Mouse (Mus musculus) brown adipose tissue, adult 24 weeks (tissue): ENCODE data around the gene Armc9. TPM values are rescaled to one million over a fixed set of nuclear protein-coding genes. Genes with fewer than 3 reads are reported as not detected.

Source experiments
- H3K27ac ChIP-seq: fragments of 200-500 bp; replicated peaks from 2 replicates; pipeline ENCODE4 v1.5.1; 2012; ENCODE audit warnings: low read depth, mild to moderate bottlenecking, low read length
- H3K4me1 ChIP-seq: fragments of 200-500 bp; 2 replicates; pipeline ENCODE4 v1.6.1; 2012; ENCODE audit warnings: low read length, mixed read lengths; ENCODE audit not compliant: control insufficient read depth, insufficient read depth, insufficient read length
- H3K4me3 ChIP-seq: fragments of 200-500 bp; 2 replicates; pipeline ENCODE4 v1.5.1; 2012; ENCODE audit warnings: low read depth, mild to moderate bottlenecking, low read length, moderate library complexity; ENCODE audit not compliant: insufficient read depth
- polyA plus RNA-seq: library from polyadenylated mRNA; stranded (reverse); fragments of >200 nt; gene quantifications from 2 replicates; pipeline ENCODE4 v1.2.4, GENCODE M21; 2012; ENCODE audit not compliant: missing spikeins, insufficient read depth, insufficient read length

Gene Armc9
- polyA plus RNA-seq, 1 experiment, result 4.4 TPM

- Histone ChIP-seq H3K4me3 (no peak overlapping the region), H3K27ac (no peak overlapping the region), H3K4me1 (no peaks in the 10 kb centered on the region)
These were observed 109.2 kb downstream of the Armc9 start for GRCm38 (mm10) chr1:86263564-86264339.

GRCm38 (mm10) chr1:86265060-86265459 lies 110.5 kb downstream of the Armc9 start:
- Histone ChIP-seq H3K4me1 (no peaks in the 10 kb centered on the region), H3K27ac (no peak overlapping the region), H3K4me3 (no peak overlapping the region)

GRCm38 (mm10) chr1:86268492-86269189 lies 114.1 kb downstream of the Armc9 start:
- Histone ChIP-seq H3K4me1 (no peaks in the 10 kb centered on the region), H3K27ac (no peak overlapping the region), H3K4me3 (no peak overlapping the region)

GRCm38 (mm10) chr1:86269190-86269508 lies 114.6 kb downstream of the Armc9 start:
- no peak overlapping the region for H3K4me3 ChIP-seq
- no peaks in the 10 kb centered on the region for H3K4me1 ChIP-seq
- H3K27ac ChIP-seq, result no peak overlapping the region

- Histone ChIP-seq H3K4me3 (no peak overlapping the region), H3K4me1 (no peaks in the 10 kb centered on the region), H3K27ac (no peak overlapping the region)
These were observed 117.1 kb downstream of the Armc9 start for GRCm38 (mm10) chr1:86271707-86272106.

- Histone ChIP-seq H3K4me3 (no peak overlapping the region), H3K27ac (no peak overlapping the region), H3K4me1 (no peaks in the 10 kb centered on the region)
These were observed 122.5 kb downstream of the Armc9 start for GRCm38 (mm10) chr1:86277055-86277454.

- H3K27ac ChIP-seq, result no peak overlapping the region
- H3K4me3 ChIP-seq, result no peak overlapping the region
- H3K4me1 ChIP-seq, result no peaks in the 10 kb centered on the region
These were observed 127.4 kb downstream of the Armc9 start for GRCm38 (mm10) chr1:86281781-86282536.

- no peak overlapping the region for H3K4me3 ChIP-seq
- H3K4me1 ChIP-seq, result no peaks in the 10 kb centered on the region
- no peak overlapping the region for H3K27ac ChIP-seq
These were observed 129.5 kb downstream of the Armc9 start for GRCm38 (mm10) chr1:86284101-86284500.

- H3K4me1 ChIP-seq, result no peaks in the 10 kb centered on the region
- H3K4me3 ChIP-seq, result no peak overlapping the region
- H3K27ac ChIP-seq, result no peak overlapping the region
These were observed 130.7 kb downstream of the Armc9 start for GRCm38 (mm10) chr1:86285295-86285694.

GRCm38 (mm10) chr1:86287473-86287872 lies 132.9 kb downstream of the Armc9 start:
- H3K27ac ChIP-seq, result no peak overlapping the region
- no peaks in the 10 kb centered on the region for H3K4me1 ChIP-seq
- H3K4me3 ChIP-seq, result no peak overlapping the region

- Histone ChIP-seq H3K27ac (no peak overlapping the region), H3K4me1 (no peaks in the 10 kb centered on the region), H3K4me3 (no peak overlapping the region)
These were observed 135.9 kb downstream of the Armc9 start for GRCm38 (mm10) chr1:86290452-86290851.

GRCm38 (mm10) chr1:86293091-86293490 lies 138.5 kb downstream of the Armc9 start:
- H3K4me1 ChIP-seq, result no peaks in the 10 kb centered on the region
- no peak overlapping the region for H3K4me3 ChIP-seq

GRCm38 (mm10) chr1:86293868-86294267 lies 139.3 kb downstream of the Armc9 start:
- Histone ChIP-seq H3K27ac (no peak overlapping the region), H3K4me1 (no peaks in the 10 kb centered on the region)

More at GRCm38 (mm10) chr1:86293091-86293490, 138.5 kb downstream of the Armc9 start:
- H3K27ac ChIP-seq, result no peak overlapping the region

GRCm38 (mm10) chr1:86294472-86294871 lies 139.9 kb downstream of the Armc9 start:
- no peaks in the 10 kb centered on the region for H3K4me1 ChIP-seq
- no peak overlapping the region for H3K27ac ChIP-seq
- H3K4me3 ChIP-seq, result no peak overlapping the region

More at GRCm38 (mm10) chr1:86293868-86294267, 139.3 kb downstream of the Armc9 start:
- H3K4me3 ChIP-seq, result no peak overlapping the region

GRCm38 (mm10) chr1:86300093-86300492 lies 145.5 kb downstream of the Armc9 start:
- Histone ChIP-seq H3K4me3 (no peak overlapping the region), H3K4me1 (no peaks in the 10 kb centered on the region), H3K27ac (no peak overlapping the region)
